Mouse (Mus musculus): Measurements from ENCODE around the gene Maf.

- TF ChIP-seq HCFC1 (IDR thresholded peaks at IDR 0.05; ENCODE audit: borderline replicate concordance, insufficient read depth, low read length) (no peak), ZC3H11A (IDR thresholded peaks at IDR 0.05; ENCODE audit: borderline replicate concordance, low read depth, low read length) (no peak), MAFK (IDR thresholded peaks at IDR 0.05; ENCODE audit: insufficient read depth, low read depth, low read length) (no peak)
Measured at GRCm38 (mm10) chr8:115711106-115711505, 3.5 kb upstream of the Maf start.
